Mouse (Mus musculus): Measurements from ENCODE around the gene Wdr43.

DNA sequence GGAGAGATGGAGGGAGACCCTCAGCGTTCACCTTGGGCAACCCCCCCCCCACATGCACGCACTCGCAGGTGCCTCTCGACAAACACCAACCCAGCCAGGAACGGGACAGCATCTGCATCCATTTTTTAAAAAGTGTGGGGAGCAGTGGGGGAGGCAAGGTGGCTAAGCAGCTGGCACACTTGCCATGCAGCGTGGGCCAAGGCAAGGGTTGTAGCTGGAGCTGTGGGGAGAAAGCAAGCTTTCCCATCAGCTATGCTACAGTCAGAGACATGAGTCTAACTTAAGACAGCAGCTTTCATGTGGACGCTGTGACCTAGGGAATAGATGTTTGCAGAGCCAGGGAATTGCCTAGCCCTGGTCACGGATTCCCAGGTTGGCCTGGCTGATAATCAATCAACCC lies 79.5 kb downstream of the Wdr43 start:
- TF ChIP-seq MYOG (IDR thresholded peaks at IDR 0.05; ENCODE audit: control insufficient read depth, extremely low read depth, insufficient read length), result no peak
- TF ChIP-seq CTCF (IDR thresholded peaks at IDR 0.05; ENCODE audit: control insufficient read depth, insufficient read depth, insufficient read length), result no peak
- no peak for TF ChIP-seq MAX (IDR thresholded peaks at IDR 0.05)
- TF ChIP-seq CEBPB (IDR thresholded peaks at IDR 0.05; ENCODE audit: low read depth), result no peak
- TF ChIP-seq USF1 (IDR thresholded peaks at IDR 0.05; ENCODE audit: low read depth), result no peak
- TF ChIP-seq MYOD1 (IDR thresholded peaks at IDR 0.05; ENCODE audit: control insufficient read depth, insufficient read length, low read depth), result no peak
- no peak for TF ChIP-seq FOSL1 (IDR thresholded peaks at IDR 0.05; ENCODE audit: insufficient read depth, low read length, poor library complexity, severe bottlenecking)

All from C2C12 (cell line).